Comparison of ENCODE assay signal across 9 mouse cellular contexts in genomic region chr4:58944206-58944553, GRCm38 (mm10). TPM values are rescaled to one million over a fixed set of nuclear protein-coding genes. Genes with fewer than 3 reads are reported as not detected.
DNase-seq lines count a peak whose midpoint lies in the region; ATAC-seq and TF ChIP-seq lines count a peak whose summit lies in the region.
"Had no signal": no experiment of that assay in that cellular context is flagged by ENCODE, and none has a peak within 500 bp of the region (broad histone marks: within the 10 kb centered on the region; RNA-seq: fewer than 3 reads in every experiment).

No protein-coding gene starts in this region.

- no peak for DNase-seq in left cerebral cortex, adult 2 months (ENCODE audit: extremely low spot score in 1 of 2, low spot score in 2 of 2)
- DNase-seq in left cerebral cortex, adult 9 months (ENCODE audit: low spot score in 2 of 2), result no peak
- DNase-seq in naive thymus-derived CD4-positive, alpha-beta T cell, adult 2 months (ENCODE audit: low read depth), result peak; percentile 47
- no peak for DNase-seq in left cerebral cortex, adult 8-10 months (ENCODE audit: low spot score in 2 of 2)
- DNase-seq in cerebellum, postnatal 10 days, result no peak
- no peak for DNase-seq in natural killer cell, adult 2 months (ENCODE audit: low spot score in 2 of 2)
- DNase-seq: gastrocnemius, postnatal 10 days had no signal

- TF ChIP-seq CTCF in left cerebral cortex, adult 2 months (IDR thresholded peaks at IDR 0.05), result no peak

- peak overlapping the region; percentile 80 for H3K9ac ChIP-seq in embryonic facial prominence, embryonic 13.5 days

- 19% methylated on average over 6 of the region's 6 CpGs for WGBS in embryonic facial prominence, embryonic 13.5 days

- intact Hi-C loops in left cerebral cortex, adult 2 months (cut with DNase I), result no loop called here

- no peaks in the 10 kb centered on the region for H3K9me3 ChIP-seq in embryonic facial prominence, embryonic 13.5 days

- peaks cover 3% of the 10 kb centered on the region; the same call in 1 of the 2 replicates for H3K27me3 ChIP-seq in embryonic facial prominence, embryonic 13.5 days

- 0 out of 2 replicates have a peak, but pooled peaks have one; percentile 48 for ATAC-seq in embryonic facial prominence, embryonic 13.5 days (ENCODE audit: insufficient number of reproducible peaks, insufficient read depth, low FRiP score, low TSS enrichment, low read depth)
- ATAC-seq in inflammation-experienced regulatory T-cells, adult 6 months, result peak; percentile 41

- peak overlapping the region; percentile 83 for H3K4me2 ChIP-seq in embryonic facial prominence, embryonic 13.5 days

- H3K27ac ChIP-seq in left cerebral cortex, adult 2 months, result peak overlapping the region; percentile 91
- H3K27ac ChIP-seq in embryonic facial prominence, embryonic 13.5 days, result no peak overlapping the region

- H3K36me3 ChIP-seq in embryonic facial prominence, embryonic 13.5 days, result peaks cover 3% of the 10 kb centered on the region; the same call in 1 of the 2 replicates

- peak overlapping the region; percentile 67 for H3K4me3 ChIP-seq in left cerebral cortex, adult 2 months
- peak overlapping the region; percentile 74 for H3K4me3 ChIP-seq in embryonic facial prominence, embryonic 13.5 days

- peaks cover 17% of the 10 kb centered on the region for H3K4me1 ChIP-seq in embryonic facial prominence, embryonic 13.5 days

RNA-seq across cellular contexts. Expression of gene Zkscan16, which starts 0.8 kb away (rescaled TPM):
- 10 to 100 TPM; 50.1 to 56.8 TPM for total RNA-seq in left cerebral cortex, adult 2 months (2021)
- polyA plus RNA-seq in embryonic facial prominence, embryonic 13.5 days (2015; fragmentation: Nextera tagmentation; extraction: Ambion mirVana), result 1.2 and 1.4 TPM in 2 replicates
- polyA plus RNA-seq in inflammation-experienced regulatory T-cells, adult 6 months (2017; shearing (Covaris generic)), result not detected
- total RNA-seq in left cerebral cortex, adult 8-10 months (2022), result 10 to 100 TPM; 67.4 to 79.1 (median 70.4) TPM

RNA-seq across cellular contexts. Expression of gene Ecpas, which starts 31.6 kb away (rescaled TPM):
- total RNA-seq in left cerebral cortex, adult 2 months (2021), result 100 to 1,000 TPM; 136 to 152 TPM
- polyA plus RNA-seq in embryonic facial prominence, embryonic 13.5 days (2015; fragmentation: Nextera tagmentation; extraction: Ambion mirVana), result 27.3 and 33.6 TPM in 2 replicates
- polyA plus RNA-seq in inflammation-experienced regulatory T-cells, adult 6 months (2017; shearing (Covaris generic)), result 10 to 100 TPM; 20.8 to 32.6 (median 31.2) TPM
- 100 to 1,000 TPM; 116 to 145 (median 129) TPM for total RNA-seq in left cerebral cortex, adult 8-10 months (2022)

RNA-seq across cellular contexts. Expression of gene Ptgr1, which starts 42.7 kb away (rescaled TPM):
- 1 to 10 TPM; 1.9 to 2.2 TPM for total RNA-seq in left cerebral cortex, adult 2 months (2021)
- polyA plus RNA-seq in embryonic facial prominence, embryonic 13.5 days (2015; fragmentation: Nextera tagmentation; extraction: Ambion mirVana), result 21.0 and 24.8 TPM in 2 replicates
- polyA plus RNA-seq in inflammation-experienced regulatory T-cells, adult 6 months (2017; shearing (Covaris generic)), result under 1 TPM in 2 of 3 experiments, not detected in 1; 0.34 to 0.67 TPM
- total RNA-seq in left cerebral cortex, adult 8-10 months (2022), result 1 to 10 TPM; 1.6 to 2.7 (median 1.7) TPM

RNA-seq across cellular contexts. Expression of gene Dnajc25, which starts 50.7 kb away (rescaled TPM):
- 1 to 10 TPM; 5.8 to 6.3 TPM for total RNA-seq in left cerebral cortex, adult 2 months (2021)
- 9.7 and 15.1 TPM in 2 replicates for polyA plus RNA-seq in embryonic facial prominence, embryonic 13.5 days (2015; fragmentation: Nextera tagmentation; extraction: Ambion mirVana)
- polyA plus RNA-seq in inflammation-experienced regulatory T-cells, adult 6 months (2017; shearing (Covaris generic)), result 1 to 10 TPM in 1 of 3 experiments, under 1 TPM in 2; 0.64 to 1.1 (median 0.91) TPM
- total RNA-seq in left cerebral cortex, adult 8-10 months (2022), result 1 to 10 TPM; 4.9 to 7.3 (median 6.1) TPM

RNA-seq across cellular contexts. Expression of gene Gm20503, which starts 58.8 kb away (rescaled TPM):
- 1 to 10 TPM in 1 of 2 experiments, not detected in 1; 1.9 TPM for total RNA-seq in left cerebral cortex, adult 2 months (2021)
- 18.1 and 20.0 TPM in 2 replicates for polyA plus RNA-seq in embryonic facial prominence, embryonic 13.5 days (2015; fragmentation: Nextera tagmentation; extraction: Ambion mirVana)
- not detected for polyA plus RNA-seq in inflammation-experienced regulatory T-cells, adult 6 months (2017; shearing (Covaris generic))
- 1 to 10 TPM in 1 of 4 experiments, under 1 TPM in 2, not detected in 1; 0.70 to 2.3 (median 0.80) TPM for total RNA-seq in left cerebral cortex, adult 8-10 months (2022)
